Mouse (Mus musculus): Measurements from ENCODE around the gene Fcrla. TPM values are rescaled to one million over a fixed set of nuclear protein-coding genes. Genes with fewer than 3 reads are reported as not detected.

Fcrla gene
- polyA plus RNA-seq, 1 experiment from 2014 or later = not detected

GRCm38 (mm10) chr1:170900799-170901467 is 26.4 kb downstream of the Fcrla start:
- H3K4me2 ChIP-seq = no peak overlapping the region
- no peaks in the 10 kb centered on the region for H3K4me1 ChIP-seq
- no peak overlapping the region for H3K4me3 ChIP-seq (replicated peaks)
- H3K27ac ChIP-seq = no peak overlapping the region
- H3K27me3 ChIP-seq = peaks cover 33% of the 10 kb centered on the region
- ATAC-seq (ENCODE audit: low FRiP score) = peak; percentile 67; the same call in 1 of the 2 replicates
- H3K36me3 ChIP-seq (replicated peaks) = no peaks in the 10 kb centered on the region
- 35% methylated on average over 10 of the region's 10 CpGs for WGBS
- H3K9ac ChIP-seq = no peak overlapping the region
- no peaks in the 10 kb centered on the region for H3K9me3 ChIP-seq

- no peaks in the 10 kb centered on the region for H3K9me3 ChIP-seq
- H3K9ac ChIP-seq = no peak overlapping the region
- no peaks in the 10 kb centered on the region for H3K36me3 ChIP-seq (replicated peaks)
- H3K27ac ChIP-seq = no peak overlapping the region
- no peak overlapping the region for H3K4me3 ChIP-seq (replicated peaks)
- WGBS = 79% methylated on average over 16 of the region's 16 CpGs
- no peak for ATAC-seq (ENCODE audit: low FRiP score)
- no peaks in the 10 kb centered on the region for H3K4me1 ChIP-seq
- H3K4me2 ChIP-seq = no peak overlapping the region
- peaks cover 20% of the 10 kb centered on the region for H3K27me3 ChIP-seq
Measured at GRCm38 (mm10) chr1:170898413-170899075, 28.8 kb downstream of the Fcrla start.

- Histone ChIP-seq H3K4me1 (no peaks in the 10 kb centered on the region), H3K9me3 (no peaks in the 10 kb centered on the region), H3K9ac (no peak overlapping the region), H3K27ac (no peak overlapping the region), H3K36me3 (replicated peaks) (no peaks in the 10 kb centered on the region), H3K4me2 (no peak overlapping the region), H3K4me3 (replicated peaks) (no peak overlapping the region), H3K27me3 (peaks cover 8% of the 10 kb centered on the region)
- no peak for ATAC-seq (ENCODE audit: low FRiP score)
- 87% methylated on average over 5 of the region's 5 CpGs for WGBS
Measured at GRCm38 (mm10) chr1:170896651-170897281, 30.6 kb downstream of the Fcrla start.

GRCm38 (mm10) chr1:170894603-170895602 is 32.5 kb downstream of the Fcrla start:
- WGBS = 69% methylated on average over 9 of the region's 9 CpGs
- no peaks in the 10 kb centered on the region for H3K4me1 ChIP-seq
- no peak overlapping the region for H3K4me3 ChIP-seq (replicated peaks)
- H3K9ac ChIP-seq = no peak overlapping the region
- no peaks in the 10 kb centered on the region for H3K36me3 ChIP-seq (replicated peaks)
- H3K27me3 ChIP-seq = peaks cover 8% of the 10 kb centered on the region
- no peak overlapping the region for H3K27ac ChIP-seq
- no peaks in the 10 kb centered on the region for H3K9me3 ChIP-seq
- no peak for ATAC-seq (ENCODE audit: low FRiP score)
- H3K4me2 ChIP-seq = no peak overlapping the region

GRCm38 (mm10) chr1:170892279-170892678 is 35.1 kb downstream of the Fcrla start:
- no peaks in the 10 kb centered on the region for H3K36me3 ChIP-seq (replicated peaks)
- no peak for ATAC-seq (ENCODE audit: low FRiP score)
- no peak overlapping the region for H3K4me2 ChIP-seq
- H3K9ac ChIP-seq = no peak overlapping the region
- 46% methylated on average over 1 of the region's 1 CpGs for WGBS
- no peak overlapping the region for H3K27ac ChIP-seq
- no peaks in the 10 kb centered on the region for H3K9me3 ChIP-seq
- no peaks in the 10 kb centered on the region for H3K4me1 ChIP-seq
- no peaks in the 10 kb centered on the region for H3K27me3 ChIP-seq
- H3K4me3 ChIP-seq (replicated peaks) = no peak overlapping the region

- Histone ChIP-seq H3K27ac (no peak overlapping the region), H3K9me3 (no peaks in the 10 kb centered on the region), H3K4me1 (no peaks in the 10 kb centered on the region), H3K27me3 (no peaks in the 10 kb centered on the region), H3K36me3 (replicated peaks) (no peaks in the 10 kb centered on the region), H3K9ac (no peak overlapping the region), H3K4me2 (no peak overlapping the region), H3K4me3 (replicated peaks) (no peak overlapping the region)
- 79% methylated on average over 2 of the region's 2 CpGs for WGBS
- no peak for ATAC-seq (ENCODE audit: low FRiP score)
Measured at GRCm38 (mm10) chr1:170891646-170892045, 35.7 kb downstream of the Fcrla start.

- Histone ChIP-seq H3K9ac (no peak overlapping the region), H3K27ac (no peak overlapping the region), H3K4me3 (replicated peaks) (no peak overlapping the region), H3K9me3 (no peaks in the 10 kb centered on the region), H3K27me3 (no peaks in the 10 kb centered on the region), H3K4me2 (no peak overlapping the region), H3K4me1 (peaks cover 5% of the 10 kb centered on the region), H3K36me3 (replicated peaks) (no peaks in the 10 kb centered on the region)
- ATAC-seq (ENCODE audit: low FRiP score) = no peak
- 71% methylated on average over 4 of the region's 4 CpGs for WGBS
Measured at GRCm38 (mm10) chr1:170889310-170889709, 38.1 kb downstream of the Fcrla start.

GRCm38 (mm10) chr1:170886044-170886458 is 41.3 kb downstream of the Fcrla start:
- no peaks in the 10 kb centered on the region for H3K27me3 ChIP-seq
- no peak overlapping the region for H3K4me2 ChIP-seq
- 59% methylated on average over 6 of the region's 6 CpGs for WGBS
- H3K9ac ChIP-seq = no peak overlapping the region
- peaks cover 10% of the 10 kb centered on the region for H3K4me1 ChIP-seq
- no peak overlapping the region for H3K27ac ChIP-seq
- H3K4me3 ChIP-seq (replicated peaks) = no peak overlapping the region
- no peak for ATAC-seq (ENCODE audit: low FRiP score)
- H3K36me3 ChIP-seq (replicated peaks) = no peaks in the 10 kb centered on the region; the same call in 1 of the 2 replicates
- H3K9me3 ChIP-seq = no peaks in the 10 kb centered on the region

- ATAC-seq (ENCODE audit: low FRiP score) = peak; percentile 95
- peaks cover 10% of the 10 kb centered on the region for H3K4me1 ChIP-seq
Measured at GRCm38 (mm10) chr1:170884978-170885561, 42.3 kb downstream of the Fcrla start, which contains the start of the genes Gm26620 and Dusp12. Gene Gm26620, plus strand, starts transcription at chr1:170885065. Gene Dusp12, minus strand, starts transcription at chr1:170885540.

GRCm38 (mm10) chr1:170884390-170884789 is 43.0 kb downstream of the Fcrla start:
- WGBS = 33% methylated on average over 8 of the region's 8 CpGs
- peak overlapping the region; percentile 75 for H3K4me2 ChIP-seq
- no peaks in the 10 kb centered on the region for H3K27me3 ChIP-seq
- H3K36me3 ChIP-seq (replicated peaks) = peaks cover 3% of the 10 kb centered on the region
- H3K9me3 ChIP-seq = no peaks in the 10 kb centered on the region
- peak overlapping the region; percentile 80 for H3K4me3 ChIP-seq (replicated peaks)
- peak; percentile 27; the same call in 1 of the 2 replicates for ATAC-seq (ENCODE audit: low FRiP score)
- peak overlapping the region; percentile 88 for H3K9ac ChIP-seq
- peaks cover 10% of the 10 kb centered on the region for H3K4me1 ChIP-seq
- no peak overlapping the region for H3K27ac ChIP-seq

More at GRCm38 (mm10) chr1:170884978-170885561, 42.3 kb downstream of the Fcrla start, which contains the start of the genes Gm26620 and Dusp12:
- no peaks in the 10 kb centered on the region for H3K27me3 ChIP-seq
- H3K9ac ChIP-seq = peak within 1 kb of the TSS; percentile 88
- peak within 1 kb of the TSS; percentile 75 for H3K4me2 ChIP-seq
- no peaks in the 10 kb centered on the region for H3K9me3 ChIP-seq
- H3K27ac ChIP-seq = peak within 1 kb of the TSS; percentile 74
- WGBS = under 1% methylated on average over 46 of the region's 46 CpGs
- H3K36me3 ChIP-seq (replicated peaks) = no peaks in the 10 kb centered on the region; the same call in 1 of the 2 replicates
- H3K4me3 ChIP-seq (replicated peaks) = peak within 1 kb of the TSS; percentile 80

- no peak for ATAC-seq (ENCODE audit: low FRiP score)
- Histone ChIP-seq H3K4me1 (peaks cover 10% of the 10 kb centered on the region), H3K4me3 (replicated peaks) (no peak overlapping the region), H3K27ac (no peak overlapping the region), H3K36me3 (replicated peaks) (peaks cover 8% of the 10 kb centered on the region), H3K9me3 (no peaks in the 10 kb centered on the region), H3K27me3 (no peaks in the 10 kb centered on the region), H3K9ac (no peak overlapping the region), H3K4me2 (no peak overlapping the region)
- 88% methylated on average over 5 of the region's 5 CpGs for WGBS
Measured at GRCm38 (mm10) chr1:170882915-170883485, 44.4 kb downstream of the Fcrla start.
